Mouse (Mus musculus) layer of hippocampus, adult 2 months (tissue): ENCODE data around the gene Tsc1. TPM values are rescaled to one million over a fixed set of nuclear protein-coding genes. Genes with fewer than 3 reads are reported as not detected.

Experiments
- DNase-seq, 2 experiments: peaks; one replicate each; pipeline ENCODE4 v3.0.0; 2022; ENCODE audit warnings: low spot score in 2 of 2
- H3K27ac ChIP-seq: fragments of 200-600 bp; 2 replicates; pipeline ENCODE4 v1.8.1; 2022
- H3K4me3 ChIP-seq: fragments of 200-600 bp; 2 replicates; pipeline ENCODE4 v1.8.1; 2022; ENCODE audit warnings: mild to moderate bottlenecking
- CTCF ChIP-seq: fragments of 200-600 bp; conservative IDR thresholded peaks from 2 replicates; pipeline ENCODE4 v1.8.1; 2022; ENCODE audit warnings: antibody characterized with exemption, mild to moderate bottlenecking, moderate library complexity
- total RNA-seq, 2 experiments: library from RNA; stranded (reverse); gene quantifications; 2 replicates each; pipeline ENCODE4 v1.2.3; 2021

Gene Tsc1
- total RNA-seq, 2 experiments from 2014 or later = 47.1 to 49.1 TPM

DNA sequence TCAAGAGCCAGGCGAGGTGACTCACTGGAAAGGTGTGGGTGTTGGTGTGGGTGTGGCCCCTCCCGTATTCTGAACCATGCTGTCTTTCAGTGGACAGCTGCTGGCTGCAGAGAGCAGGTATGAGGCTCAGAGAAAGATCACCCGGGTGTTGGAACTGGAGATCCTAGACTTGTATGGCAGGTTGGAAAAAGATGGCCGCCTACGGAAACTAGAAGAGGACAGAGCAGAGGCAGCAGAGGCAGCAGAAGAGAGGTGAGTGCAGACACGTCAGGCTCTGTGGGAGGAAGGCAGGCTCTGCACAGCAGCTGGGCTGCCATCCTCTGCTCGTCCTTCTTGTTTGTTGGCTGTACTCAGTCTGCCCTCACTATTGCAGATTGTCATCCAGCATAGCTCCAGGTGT, 44.9 kb downstream of the Tsc1 start:
- no peak for DNase-seq
- TF ChIP-seq CTCF = no peak
- Histone ChIP-seq H3K4me3 (no peak overlapping the region), H3K27ac (no peak overlapping the region)

DNA sequence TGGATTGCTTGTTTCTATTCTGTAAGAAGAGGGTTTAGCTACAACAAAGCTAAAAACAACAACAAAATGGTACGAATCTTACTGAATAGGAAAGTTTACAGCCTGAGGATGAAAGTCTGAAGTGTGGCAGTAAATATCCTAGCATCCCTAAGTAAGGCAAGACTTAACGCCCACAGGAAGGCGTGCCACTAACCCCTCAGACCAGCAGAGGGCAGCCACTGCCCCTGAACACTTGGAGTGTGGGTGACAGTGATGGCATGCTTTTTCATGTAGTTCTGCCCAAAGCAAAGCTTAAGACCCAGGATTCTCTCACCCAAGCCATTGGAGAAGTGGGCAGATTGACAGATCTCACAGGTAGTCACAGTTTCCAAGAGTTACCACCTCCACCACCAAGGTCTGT, 47.4 kb downstream of the Tsc1 start:
- no peak overlapping the region for H3K27ac ChIP-seq
- H3K4me3 ChIP-seq = no peak overlapping the region
- TF ChIP-seq CTCF = peak; percentile 74
- peak in 1 of 2 experiments; percentile 35 for DNase-seq

DNA sequence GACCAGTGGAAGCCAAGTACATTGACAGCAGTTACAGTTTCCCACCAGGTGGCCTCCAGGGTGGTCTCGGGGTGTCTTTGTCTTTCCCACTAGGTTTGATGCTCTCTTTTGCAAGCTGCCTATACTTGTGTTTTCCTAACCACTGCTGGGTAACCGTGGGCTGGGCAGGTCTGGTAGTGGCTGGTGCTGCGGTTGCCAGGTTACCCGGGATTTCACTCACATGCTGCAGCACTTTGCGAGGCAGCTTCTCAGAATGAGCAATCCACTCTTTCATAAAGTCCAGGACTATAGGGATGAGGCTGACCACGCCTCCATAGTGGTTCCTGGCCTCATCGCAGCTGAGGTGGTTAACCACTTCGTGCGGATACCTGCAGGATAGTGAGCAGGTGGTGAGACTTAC, 51.7 kb downstream of the Tsc1 start:
- no peak for DNase-seq
- Histone ChIP-seq H3K27ac (no peak overlapping the region), H3K4me3 (no peak overlapping the region)
- TF ChIP-seq CTCF = no peak

DNA sequence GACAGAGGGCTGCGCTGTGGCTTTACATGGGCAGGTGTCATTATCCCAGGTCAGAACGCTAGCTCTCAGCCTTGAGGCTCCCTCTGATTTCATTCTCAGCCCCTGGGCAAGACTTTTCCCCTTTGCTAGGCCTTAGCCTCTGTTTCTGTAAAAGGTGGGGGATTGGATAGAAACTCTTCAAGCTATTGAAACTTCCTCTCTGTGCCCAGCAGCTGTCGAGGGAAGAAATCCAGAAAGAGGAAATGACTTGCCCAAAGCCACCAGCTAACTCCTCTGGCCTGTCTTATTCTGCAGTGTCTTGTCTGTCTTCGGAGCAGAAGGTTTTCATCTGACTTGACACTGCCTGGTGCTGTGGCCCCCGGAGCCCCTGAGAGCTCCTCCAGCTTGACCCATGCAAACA, 57.5 kb downstream of the Tsc1 start:
- no peak for TF ChIP-seq CTCF
- Histone ChIP-seq H3K4me3 (no peak overlapping the region), H3K27ac (no peak overlapping the region)
- no peak for DNase-seq

DNA sequence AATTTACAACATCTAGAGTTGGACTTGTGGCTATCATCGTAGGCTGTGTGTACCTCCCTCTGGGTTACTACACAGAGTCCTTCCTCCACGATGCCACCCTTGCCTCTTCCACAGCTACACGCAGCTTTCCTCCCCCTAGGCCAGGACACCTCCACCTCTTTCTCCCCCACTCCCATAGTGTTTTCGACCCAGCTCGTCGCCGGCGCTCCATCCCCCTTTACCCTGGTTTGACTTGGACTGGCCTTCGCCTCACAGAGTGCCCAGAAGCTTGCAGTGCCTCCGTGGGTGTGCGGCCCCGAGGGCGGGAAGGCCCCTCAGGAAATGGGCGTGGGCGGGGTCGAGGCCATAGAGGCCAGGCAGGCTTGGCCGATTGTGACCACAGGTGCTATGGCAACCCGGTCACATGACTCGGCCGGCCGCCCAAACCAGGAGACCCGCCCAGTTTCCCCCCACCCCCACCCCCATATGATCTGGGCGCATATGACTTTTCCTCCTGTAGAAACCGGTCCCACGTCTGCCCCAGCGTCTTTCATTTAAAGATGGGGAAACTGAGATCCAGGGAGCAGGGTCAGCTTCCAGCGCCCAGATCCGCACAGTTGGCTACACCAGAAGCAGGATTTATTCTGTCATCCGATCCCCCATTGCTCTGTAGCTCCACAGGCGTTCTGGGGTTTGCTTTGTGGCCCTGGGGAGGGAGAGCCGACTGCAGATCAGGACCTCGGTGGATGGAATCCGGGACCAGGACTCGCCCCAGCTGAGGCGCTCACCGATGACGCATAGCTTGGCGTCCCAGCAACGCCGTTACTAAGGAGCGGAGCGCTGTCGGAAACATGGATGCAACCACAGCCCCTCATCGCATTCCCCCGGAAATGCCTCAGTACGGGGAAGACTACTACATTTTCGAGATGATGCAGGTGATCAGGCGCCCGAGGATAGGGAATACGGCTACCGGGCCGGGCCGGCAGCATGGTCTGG, 58.6 kb downstream of the Tsc1 start, which contains the start of the genes Spaca9 and Ak8:
Spaca9 (minus strand) TSS at position 367 of the 975 bp plus-strand sequence.
Ak8 (plus strand) TSS at position 804 of the 975 bp plus-strand sequence.
- peak; percentile 83 to 89 for DNase-seq
- H3K4me3 ChIP-seq = peak within 1 kb of the TSS; percentile 60
- TF ChIP-seq CTCF = no peak
- H3K27ac ChIP-seq = peak within 1 kb of the TSS; percentile 87

DNA sequence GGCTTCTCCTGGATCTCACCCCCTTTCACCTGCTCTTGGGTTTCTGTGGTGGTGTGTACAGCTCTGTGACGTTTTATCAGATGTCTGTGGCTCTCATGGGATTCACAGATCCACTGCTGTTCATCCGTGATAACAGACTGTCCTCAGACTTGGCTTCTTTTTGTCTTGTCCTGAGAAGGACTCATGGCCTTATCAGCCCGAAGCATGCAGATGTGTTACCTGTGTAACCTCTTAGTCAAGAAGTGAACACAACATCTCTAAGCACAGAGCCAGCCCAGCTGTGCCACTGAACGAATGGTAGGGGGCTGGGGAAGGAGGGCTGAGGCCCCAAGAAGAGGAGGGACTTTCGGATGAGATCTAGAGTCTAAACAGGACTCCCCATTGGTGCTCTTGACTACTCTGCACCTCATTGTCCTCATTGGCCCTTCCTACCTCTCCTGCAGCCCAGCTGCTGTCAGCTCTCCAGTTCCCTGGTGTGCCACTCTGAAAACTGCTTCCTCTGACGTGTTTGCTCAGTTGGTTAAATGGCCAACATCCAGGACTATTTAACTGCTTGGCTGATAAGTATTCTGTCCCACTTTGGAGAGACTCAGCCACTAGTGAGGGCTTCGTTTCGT, 60.7 kb downstream of the Tsc1 start:
- no peak for TF ChIP-seq CTCF
- H3K4me3 ChIP-seq = no peak overlapping the region
- no peak for DNase-seq
- H3K27ac ChIP-seq = no peak overlapping the region

DNA sequence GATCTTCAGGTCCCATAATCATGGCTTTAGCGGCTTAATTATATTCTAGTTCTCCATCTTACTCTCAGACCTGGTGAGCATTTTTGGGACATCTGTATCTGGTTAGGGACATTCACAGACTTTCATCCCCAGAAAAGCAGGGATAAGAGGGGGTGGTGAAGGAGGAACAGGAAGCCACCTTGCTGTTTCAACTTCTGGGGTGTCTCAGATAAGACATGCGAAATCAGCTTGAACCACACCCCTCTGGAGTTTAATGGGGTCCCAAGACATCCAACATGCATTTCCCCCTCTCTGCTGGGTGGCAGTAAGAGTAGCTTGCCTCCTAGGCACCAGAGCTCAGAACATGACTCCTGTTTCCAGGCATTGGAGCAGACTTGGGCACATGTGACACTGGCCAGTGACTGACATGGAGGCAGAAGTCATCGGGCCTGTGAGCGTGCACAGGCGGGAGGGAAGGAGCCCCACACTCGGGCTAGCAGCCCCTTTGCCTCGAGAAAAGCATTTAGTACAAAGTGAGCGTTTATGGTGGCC, 65.1 kb downstream of the Tsc1 start:
- no peak overlapping the region for H3K27ac ChIP-seq
- no peak for DNase-seq
- no peak for TF ChIP-seq CTCF
- no peak overlapping the region for H3K4me3 ChIP-seq

DNA sequence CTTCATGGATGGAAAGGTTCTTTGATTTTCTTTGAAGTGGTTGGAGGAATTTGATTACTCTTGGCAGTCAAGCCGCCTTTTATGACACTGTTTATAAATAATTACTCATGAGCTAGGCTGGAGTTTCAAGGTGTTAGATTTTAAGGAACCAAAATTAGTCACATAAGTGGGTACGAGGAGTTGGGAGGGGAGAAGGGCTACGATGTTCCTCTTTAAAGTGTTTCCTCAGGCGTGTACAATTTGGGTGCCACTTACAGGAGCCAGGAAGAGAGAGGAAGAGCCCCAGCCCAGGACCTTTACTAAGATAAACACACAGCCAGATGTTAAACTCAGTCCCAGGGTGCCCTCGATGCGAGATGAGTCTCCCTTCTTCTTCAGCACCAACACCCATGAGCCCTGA, 65.8 kb downstream of the Tsc1 start:
- TF ChIP-seq CTCF = no peak
- Histone ChIP-seq H3K4me3 (no peak overlapping the region), H3K27ac (no peak overlapping the region)
- no peak for DNase-seq

DNA sequence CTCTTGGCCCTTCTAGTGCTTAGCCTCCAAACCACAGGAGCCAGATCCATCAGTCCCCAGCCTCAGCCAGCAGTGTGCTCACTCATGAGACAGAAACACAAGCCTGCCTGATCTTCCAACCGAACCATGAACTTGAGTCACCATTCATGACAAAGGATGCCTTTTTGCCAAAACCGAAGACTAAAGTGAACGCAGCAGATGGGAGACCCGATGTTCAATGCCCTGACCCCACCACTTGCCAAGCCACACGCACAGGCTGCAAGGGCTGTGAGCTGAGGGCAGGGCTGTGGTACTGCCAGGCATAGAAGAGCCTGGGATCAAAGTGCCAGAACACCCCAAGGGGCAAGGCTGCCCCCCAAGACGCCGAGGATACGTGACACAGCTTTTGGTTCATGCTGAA, 72.0 kb downstream of the Tsc1 start:
- no peak overlapping the region for H3K27ac ChIP-seq
- no peak for TF ChIP-seq CTCF
- H3K4me3 ChIP-seq = no peak overlapping the region
- DNase-seq = no peak

DNA sequence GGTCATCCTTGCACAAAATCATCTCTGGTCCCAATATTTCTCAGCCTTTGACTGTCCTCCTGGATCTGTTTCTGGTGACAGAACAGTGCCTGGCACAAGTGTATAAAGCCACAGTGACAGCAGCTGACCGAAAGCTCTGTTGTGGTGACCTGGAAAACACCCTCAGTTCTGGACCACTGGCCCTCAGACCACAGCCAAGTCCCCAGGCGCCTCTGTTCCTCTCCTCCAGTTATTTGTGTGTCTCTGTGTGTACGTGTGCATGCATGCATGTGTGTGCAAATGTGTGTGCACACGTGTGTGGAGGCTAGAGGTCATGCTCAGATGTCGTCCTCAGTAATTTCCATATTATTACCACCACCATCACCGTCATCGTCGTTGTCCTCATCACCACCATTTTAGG, 81.4 kb downstream of the Tsc1 start:
- no peak for TF ChIP-seq CTCF
- DNase-seq = no peak
- Histone ChIP-seq H3K4me3 (no peak overlapping the region), H3K27ac (no peak overlapping the region)

DNA sequence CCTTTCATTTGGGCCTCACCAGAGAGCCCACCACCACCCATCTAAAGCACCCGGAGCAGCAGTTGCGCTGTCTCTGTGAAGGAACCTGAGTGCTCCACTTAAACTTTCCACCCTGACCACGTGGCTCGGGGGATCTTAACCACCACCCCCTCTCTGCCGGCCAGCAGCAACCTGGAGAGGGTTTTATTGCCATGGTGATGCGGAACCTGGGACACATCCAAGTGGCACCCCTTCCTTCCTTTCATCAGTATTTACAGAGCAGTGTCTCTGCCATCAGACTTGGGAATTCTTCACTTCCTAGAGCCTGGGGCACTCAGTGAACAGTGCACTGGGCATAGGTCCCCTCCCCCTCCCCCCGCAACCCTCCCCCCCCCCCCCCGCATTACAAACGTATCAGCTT, 82.9 kb downstream of the Tsc1 start:
- no peak for TF ChIP-seq CTCF
- Histone ChIP-seq H3K27ac (no peak overlapping the region), H3K4me3 (no peak overlapping the region)
- DNase-seq = no peak

DNA sequence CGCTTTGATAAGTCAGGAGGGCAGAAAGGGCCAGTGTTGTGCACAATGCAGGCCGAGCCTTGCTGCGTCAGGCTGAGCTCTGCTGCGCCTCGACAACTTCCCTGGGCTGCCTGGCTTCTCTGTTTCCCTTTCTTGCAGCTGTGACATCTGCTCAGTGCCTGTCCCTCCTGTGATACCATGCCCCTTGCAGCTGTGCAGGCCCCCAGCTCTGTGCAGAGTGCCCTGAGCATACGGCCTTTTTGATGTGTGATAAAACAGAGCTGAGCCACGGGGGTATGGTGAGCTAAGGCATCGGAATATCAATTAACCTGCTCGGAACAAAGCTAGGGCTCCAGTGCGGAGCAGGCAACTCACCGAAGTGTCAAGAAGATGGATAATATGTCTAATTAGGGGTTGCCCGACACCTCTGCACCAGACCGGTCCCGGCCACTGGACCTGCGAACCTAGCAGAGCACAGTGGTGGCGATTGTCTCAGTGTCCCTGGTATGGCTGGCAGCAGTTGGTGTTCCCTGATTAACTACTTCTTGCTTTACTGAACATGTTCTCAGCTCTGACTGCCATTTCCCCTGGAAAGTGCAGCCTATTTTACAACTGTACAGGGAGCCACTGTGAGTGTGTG, 86.9 kb downstream of the Tsc1 start:
- no peak for DNase-seq
- no peak overlapping the region for H3K4me3 ChIP-seq
- no peak for TF ChIP-seq CTCF
- H3K27ac ChIP-seq = no peak overlapping the region

DNA sequence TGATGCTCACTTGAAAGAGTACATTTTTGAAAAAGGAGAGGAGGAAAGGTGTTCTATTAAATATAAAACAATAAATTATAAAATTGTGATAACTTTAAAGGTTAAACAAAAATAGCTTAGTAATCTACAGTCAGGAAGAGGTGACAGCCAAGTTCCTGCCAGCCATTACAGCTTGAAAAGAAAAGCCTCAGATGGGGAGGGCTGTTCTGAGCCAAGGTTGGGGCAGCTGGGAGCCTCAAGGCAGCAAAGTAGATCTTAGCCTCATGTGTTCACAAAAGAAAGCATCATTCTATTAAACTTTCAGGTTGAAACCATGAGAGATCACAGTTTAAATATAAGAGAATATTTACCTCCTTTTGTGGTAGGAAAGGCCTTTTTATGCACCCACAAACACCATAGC, 89.6 kb downstream of the Tsc1 start:
- no peak overlapping the region for H3K4me3 ChIP-seq
- H3K27ac ChIP-seq = no peak overlapping the region
- no peak for DNase-seq
- TF ChIP-seq CTCF = no peak
